Mouse (Mus musculus) liver, postnatal 0 days (tissue): ENCODE measurements at regions not wholly inside any gene's neighbourhood (a gene's known extent, or its start where the extent isn't known, plus 50 kb on each side); places are given as distances from the start of the nearest gene placed in this dataset.

Source experiments
- ATAC-seq: fragments of 200-750 bp; cut with Nextera tagmentation; 2 replicates; pipeline ENCODE4 v1.8.0; 2017; ENCODE audit warnings: mild to moderate bottlenecking, moderate library complexity
- DNase-seq: peaks from one replicate; pipeline ENCODE4 v3.0.0-alpha.2; 2016
- H3K27ac ChIP-seq: fragments of 300-500 bp; sonication (generic); 2 replicates; pipeline ENCODE4 v1.5.1; 2014; ENCODE audit warnings: antibody characterized with exemption, moderate library complexity, mild to moderate bottlenecking, low read depth
- H3K27me3 ChIP-seq: fragments of 300-500 bp; sonication (generic); 2 replicates; pipeline ENCODE4 v1.6.1; 2014; ENCODE audit warnings: low read length, control low read depth, mixed read lengths; ENCODE audit not compliant: insufficient read depth
- H3K36me3 ChIP-seq: fragments of 300-500 bp; sonication (generic); replicated peaks from 2 replicates; pipeline ENCODE4 v1.6.1; 2014; ENCODE audit warnings: mild to moderate bottlenecking, control low read depth, low read length, moderate library complexity, mixed read lengths; ENCODE audit not compliant: insufficient read depth
- H3K4me1 ChIP-seq: fragments of 300-500 bp; sonication (generic); 2 replicates; pipeline ENCODE4 v1.6.1; 2014; ENCODE audit warnings: antibody characterized with exemption, mild to moderate bottlenecking, control low read depth; ENCODE audit not compliant: insufficient read depth
- H3K4me2 ChIP-seq: fragments of 300-500 bp; sonication (generic); 2 replicates; pipeline ENCODE4 v1.6.1; 2014; ENCODE audit warnings: low read depth, mild to moderate bottlenecking, low read length, moderate library complexity, mixed read lengths
- H3K4me3 ChIP-seq: fragments of 300-500 bp; sonication (generic); 2 replicates; pipeline ENCODE4 v1.5.1; 2014; ENCODE audit warnings: low read depth, low read length
- H3K9ac ChIP-seq: fragments of 300-500 bp; sonication (generic); replicated peaks from 2 replicates; pipeline ENCODE4 v1.6.1; 2014; ENCODE audit warnings: mild to moderate bottlenecking, moderate library complexity
- H3K9me3 ChIP-seq: fragments of 300-500 bp; sonication (generic); 2 replicates; pipeline ENCODE4 v1.6.1; 2016; ENCODE audit warnings: mild to moderate bottlenecking, control low read depth, low read length, mixed read lengths
- CTCF ChIP-seq: sonication (generic); IDR thresholded peaks from 2 replicates; pipeline ENCODE4 v1.5.1; 2016; ENCODE audit warnings: antibody characterized with exemption, low read depth
- EP300 ChIP-seq: IDR thresholded peaks from 2 replicates; pipeline ENCODE4 v1.6.1; 2016; ENCODE audit warnings: antibody characterized with exemption, low read depth, mild to moderate bottlenecking
- WGBS: fragments of 180-500 bp; shearing (Covaris S2); extraction: QIAGEN DNeasy Blood & Tissue Kit; methylation state at CpG from one replicate; pipeline ENCODE4 v1.1.7; 2014; ENCODE audit not compliant: insufficient replicate concordance; 5-methylcytosine and 5-hydroxymethylcytosine counted together

DNA sequence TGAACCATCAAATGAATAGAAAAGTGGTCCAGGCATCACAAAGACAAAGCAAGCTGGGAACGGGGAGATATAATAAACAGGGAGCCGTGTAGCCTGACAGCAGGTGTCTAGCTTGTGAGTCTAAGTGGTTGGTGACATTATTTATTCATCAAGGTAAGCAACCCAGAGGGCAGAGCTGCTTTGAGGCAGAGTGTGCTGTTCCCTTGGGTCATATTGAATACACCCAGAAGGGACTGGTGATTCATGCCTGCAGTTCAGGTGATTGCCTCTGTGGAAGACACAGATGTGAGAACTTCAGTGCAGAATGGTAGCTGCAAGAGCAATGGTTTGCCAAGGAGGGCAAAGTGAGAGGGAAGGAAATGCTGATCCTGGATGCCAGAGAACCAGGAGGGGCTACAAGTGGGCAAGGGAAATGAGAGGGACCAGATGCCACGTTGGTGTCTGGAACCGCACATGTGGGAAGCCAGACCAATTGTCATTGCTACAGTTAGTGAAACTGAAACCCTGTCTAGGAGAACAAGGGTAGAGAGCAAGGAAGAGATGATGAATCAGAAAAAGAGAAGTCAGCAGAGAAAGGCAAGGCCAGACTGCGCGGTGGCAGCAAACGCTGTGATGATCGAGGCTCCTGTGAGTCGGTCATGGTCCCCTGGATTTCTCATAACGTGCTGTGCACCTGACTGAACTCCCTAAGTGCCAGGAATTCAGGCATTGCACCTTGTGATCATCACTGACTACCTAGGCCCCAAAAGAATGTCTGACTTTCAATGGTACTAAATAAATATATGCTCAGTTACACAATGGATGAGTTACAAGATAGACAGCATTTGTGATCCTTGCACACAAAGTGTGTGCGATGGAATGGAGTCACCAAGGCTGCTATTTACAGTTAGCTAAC lies 190.0 kb upstream of the Car8 start:
- H3K9me3 ChIP-seq, result no peaks in the 10 kb centered on the region
- no peak overlapping the region for H3K9ac ChIP-seq
- TF ChIP-seq CTCF, result no peak
- no peak for TF ChIP-seq EP300
- ATAC-seq (no peak), DNase-seq (no peak)
- H3K4me3 ChIP-seq, result no peak overlapping the region
- H3K36me3 ChIP-seq, result no peaks in the 10 kb centered on the region
- no peak overlapping the region for H3K4me2 ChIP-seq
- no peak overlapping the region for H3K27ac ChIP-seq
- no peaks in the 10 kb centered on the region for H3K27me3 ChIP-seq
- 0 out of 2 replicates have a peak, but pooled peaks cover 6% of the 10 kb centered on the region for H3K4me1 ChIP-seq
- 69% methylated on average over 11 of the region's 11 CpGs for WGBS

DNA sequence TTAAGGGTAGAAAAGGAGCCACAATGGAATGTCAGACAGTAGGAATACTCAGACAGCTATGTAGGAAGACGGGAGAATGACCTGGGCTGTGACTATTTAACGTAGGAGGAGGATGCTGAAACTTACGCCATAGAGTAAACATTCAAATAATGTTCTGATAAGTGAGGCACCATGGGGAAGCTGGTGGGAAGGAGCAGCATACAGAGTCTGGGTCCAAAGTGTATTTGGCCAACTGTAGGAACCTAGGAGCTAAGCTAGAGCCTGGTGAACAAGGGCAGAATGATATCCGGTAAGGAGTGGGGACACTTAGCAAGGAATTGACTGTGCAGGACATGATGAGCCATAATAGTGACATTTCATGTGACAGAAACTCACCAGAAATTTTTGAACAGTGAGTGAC lies 189.0 kb upstream of the Car8 start:
- no peak overlapping the region for H3K27ac ChIP-seq
- no peaks in the 10 kb centered on the region for H3K36me3 ChIP-seq
- H3K9ac ChIP-seq, result no peak overlapping the region
- 0 out of 2 replicates have a peak, but pooled peaks cover 6% of the 10 kb centered on the region for H3K4me1 ChIP-seq
- ATAC-seq, result peak; percentile 35; the same call in 1 of the 2 replicates
- no peaks in the 10 kb centered on the region for H3K9me3 ChIP-seq
- H3K4me3 ChIP-seq, result no peak overlapping the region
- 59% methylated on average over 4 of the region's 4 CpGs for WGBS
- no peaks in the 10 kb centered on the region for H3K27me3 ChIP-seq
- TF ChIP-seq EP300, result no peak
- no peak overlapping the region for H3K4me2 ChIP-seq
- DNase-seq, result no peak

DNA sequence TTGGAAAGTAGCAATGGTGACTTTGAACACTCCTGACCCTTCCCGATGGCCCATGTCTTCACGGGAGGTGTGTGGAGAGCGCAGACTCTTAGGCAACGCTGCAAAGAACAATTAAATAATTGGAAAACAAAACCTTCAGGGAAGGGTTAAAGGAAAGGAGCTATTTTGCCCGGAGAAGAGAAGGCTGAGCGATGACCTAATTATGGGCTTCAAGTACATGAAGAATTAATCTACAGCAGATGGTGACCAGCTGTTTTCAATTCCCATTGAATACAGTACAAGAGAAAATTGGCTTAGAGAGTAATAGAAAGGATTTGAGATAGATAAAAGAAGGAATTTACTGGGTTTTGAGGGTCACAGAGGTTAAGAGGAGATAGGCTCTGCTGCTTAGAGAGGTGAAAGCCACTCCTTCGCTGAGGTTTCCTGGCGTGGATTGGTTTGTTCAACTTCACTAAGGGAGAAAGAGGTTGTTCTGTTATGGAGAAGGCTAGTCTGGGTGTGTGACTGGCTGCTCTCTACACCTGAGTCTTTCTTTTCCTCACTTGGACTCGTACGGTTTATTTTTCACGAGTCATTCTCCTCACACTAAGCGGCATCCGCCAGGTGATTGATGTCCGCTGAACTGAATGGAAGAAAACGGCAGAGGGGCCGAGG lies 184.7 kb upstream of the Car8 start:
- no peak for DNase-seq
- WGBS, result 76% methylated on average over 16 of the region's 16 CpGs

DNA sequence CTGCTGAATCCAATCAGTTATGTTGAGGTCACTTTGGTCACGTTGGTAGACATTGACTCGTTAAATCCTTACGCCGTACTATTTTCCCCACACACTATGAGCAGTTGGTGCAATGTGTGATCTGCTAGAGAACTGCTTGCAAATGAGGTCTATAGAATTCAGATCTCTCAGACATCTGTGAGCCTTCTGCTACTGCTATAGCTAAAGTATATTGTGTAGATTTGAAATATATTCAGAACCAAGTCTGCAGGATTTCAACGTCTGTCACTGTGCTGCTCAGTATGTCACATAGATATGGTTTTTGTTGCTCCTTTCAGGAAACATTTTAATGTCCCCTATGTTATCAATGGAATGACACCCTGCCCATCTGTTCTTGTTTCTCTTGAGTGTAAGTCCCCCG lies 182.4 kb upstream of the Car8 start:
- 0 out of 2 replicates have a peak, but pooled peaks cover 2% of the 10 kb centered on the region for H3K4me1 ChIP-seq
- no peak overlapping the region for H3K4me2 ChIP-seq
- DNase-seq, result no peak
- no peak overlapping the region for H3K27ac ChIP-seq
- no peaks in the 10 kb centered on the region for H3K9me3 ChIP-seq
- no peaks in the 10 kb centered on the region for H3K36me3 ChIP-seq
- TF ChIP-seq CTCF, result no peak
- no peak overlapping the region for H3K9ac ChIP-seq
- H3K27me3 ChIP-seq, result no peaks in the 10 kb centered on the region
- no peak for ATAC-seq
- no peak overlapping the region for H3K4me3 ChIP-seq
- WGBS, result 84% methylated on average over 6 of the region's 6 CpGs

More for the DNA sequence above, 184.7 kb upstream of the Car8 start:
- ATAC-seq, result no peak
- Histone ChIP-seq H3K4me2 (no peak overlapping the region), H3K27me3 (no peaks in the 10 kb centered on the region), H3K36me3 (no peaks in the 10 kb centered on the region), H3K9me3 (no peaks in the 10 kb centered on the region), H3K27ac (no peak overlapping the region), H3K9ac (no peak overlapping the region), H3K4me3 (no peak overlapping the region), H3K4me1 (0 out of 2 replicates have a peak, but pooled peaks cover 3% of the 10 kb centered on the region)
- TF ChIP-seq CTCF, result no peak
- no peak for TF ChIP-seq EP300

DNA sequence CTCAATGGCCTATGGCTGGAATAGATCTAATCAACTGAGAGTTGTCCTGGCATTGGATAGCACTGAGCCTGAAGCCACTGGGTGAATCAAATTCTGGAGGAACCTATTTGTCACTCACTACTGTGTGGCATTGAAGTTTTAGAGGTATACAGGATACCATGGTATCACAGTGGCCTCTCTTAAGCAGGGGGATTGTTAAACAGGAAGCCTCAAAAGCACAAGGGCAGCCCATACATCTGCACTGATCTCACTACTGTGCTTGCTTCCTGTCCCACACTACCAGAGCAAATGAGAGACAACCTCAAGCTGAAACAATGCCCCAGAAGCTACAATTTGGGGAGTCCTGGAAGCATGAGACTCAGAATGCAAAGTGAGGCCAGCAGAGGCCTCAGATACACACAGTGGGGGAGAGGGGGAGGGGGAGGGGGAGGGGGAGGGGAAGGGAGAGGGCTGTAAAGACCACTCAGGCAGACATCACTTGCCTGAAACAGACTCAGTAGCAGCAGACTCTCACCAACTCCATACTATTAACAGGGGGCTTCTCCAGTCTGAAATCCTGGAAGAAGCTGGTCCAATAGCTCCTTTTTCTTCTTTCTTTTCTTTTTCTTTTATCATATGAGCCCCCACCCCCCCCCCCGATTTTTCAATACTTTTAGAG lies 179.7 kb upstream of the Car8 start:
- 38% methylated on average over 1 of the region's 1 CpGs for WGBS
- no peak for ATAC-seq
- H3K27ac ChIP-seq, result no peak overlapping the region
- H3K4me2 ChIP-seq, result no peak overlapping the region
- H3K27me3 ChIP-seq, result no peaks in the 10 kb centered on the region
- H3K4me3 ChIP-seq, result no peak overlapping the region
- 0 out of 2 replicates have a peak, but pooled peaks cover 2% of the 10 kb centered on the region for H3K4me1 ChIP-seq
- DNase-seq, result no peak
- H3K9me3 ChIP-seq, result no peaks in the 10 kb centered on the region
- H3K9ac ChIP-seq, result no peak overlapping the region
- no peaks in the 10 kb centered on the region for H3K36me3 ChIP-seq
- no peak for TF ChIP-seq CTCF
- TF ChIP-seq EP300, result no peak

DNA sequence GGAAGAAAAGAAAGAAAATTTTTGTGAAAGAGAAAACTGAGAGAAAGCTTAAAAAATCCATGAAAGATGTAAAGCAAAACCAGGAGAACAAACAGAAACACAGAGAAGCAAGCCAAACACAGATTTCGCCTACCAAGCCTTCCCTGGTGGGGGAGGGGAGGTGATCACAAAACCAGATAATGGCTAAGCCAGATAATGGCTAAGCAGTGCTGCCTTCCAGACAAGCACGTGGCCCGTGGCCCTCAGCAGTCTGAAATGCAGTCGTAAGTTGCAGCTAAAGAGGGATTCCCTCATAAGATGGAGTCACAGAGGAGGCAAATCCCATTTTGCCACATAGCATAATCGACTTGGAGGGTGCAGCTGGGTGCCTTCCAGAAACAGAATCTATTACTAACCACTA lies 179.0 kb upstream of the Car8 start:
- H3K9ac ChIP-seq, result no peak overlapping the region
- no peaks in the 10 kb centered on the region for H3K9me3 ChIP-seq
- no peak overlapping the region for H3K27ac ChIP-seq
- no peak for ATAC-seq
- H3K27me3 ChIP-seq, result no peaks in the 10 kb centered on the region
- H3K4me3 ChIP-seq, result no peak overlapping the region
- no peak for TF ChIP-seq CTCF
- TF ChIP-seq EP300, result no peak
- H3K4me1 ChIP-seq, result 0 out of 2 replicates have a peak, but pooled peaks cover 2% of the 10 kb centered on the region
- no peak for DNase-seq
- 46% methylated on average over 5 of the region's 5 CpGs for WGBS
- no peak overlapping the region for H3K4me2 ChIP-seq
- H3K36me3 ChIP-seq, result no peaks in the 10 kb centered on the region
